Comparison of ENCODE assay signal across 7 mouse cellular contexts in the genomic region with DNA sequence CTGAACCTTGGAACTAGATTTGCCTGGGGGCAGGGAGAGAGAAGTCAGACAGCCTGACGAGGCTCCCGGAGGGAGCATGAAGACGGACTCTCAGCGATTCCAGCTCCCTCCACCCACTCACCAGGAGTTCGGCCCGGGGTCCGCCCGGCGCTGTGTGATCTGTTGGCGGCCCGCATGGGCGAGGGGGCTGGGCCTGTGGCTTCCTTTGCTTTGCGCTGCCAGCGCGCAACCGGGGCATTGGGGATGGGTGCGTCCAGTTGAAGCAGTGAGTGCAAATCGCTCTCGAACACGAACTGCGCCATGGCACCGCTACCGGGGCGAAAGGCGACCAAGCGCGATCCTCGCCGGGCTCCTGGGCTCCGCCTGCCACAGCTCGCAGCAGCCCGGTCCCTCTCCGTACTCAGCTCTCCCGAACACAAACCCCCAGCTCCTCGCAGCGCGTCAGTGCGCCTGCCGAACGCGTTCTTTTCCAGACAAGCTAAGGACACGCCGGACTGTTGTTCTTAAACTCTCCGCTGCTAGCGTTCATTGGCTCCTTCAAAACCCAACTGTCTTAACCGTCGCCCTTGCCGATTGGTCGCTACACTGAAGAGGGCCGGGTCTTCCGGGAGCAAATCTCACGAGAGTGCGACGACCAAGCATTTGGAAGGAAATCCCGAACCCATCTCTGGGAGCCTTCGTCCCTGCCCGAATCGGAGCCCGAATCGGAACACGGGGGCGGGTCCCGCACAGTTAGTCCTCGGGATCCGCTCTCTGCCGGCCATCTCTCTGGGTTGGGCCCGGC. TPM values are rescaled to one million over a fixed set of nuclear protein-coding genes. Genes with fewer than 3 reads are reported as not detected.
DNase-seq lines count a peak whose midpoint lies in the region; ATAC-seq and TF ChIP-seq lines count a peak whose summit lies in the region.

A gene (minus strand): TSS at position 533 of the 784 bp plus-strand sequence.

- DNase-seq in adrenal gland, postnatal 14 days, result peak; percentile 96
- DNase-seq in embryonic facial prominence, embryonic 11.5 days (ENCODE audit: low spot score), result peak; percentile 97
- DNase-seq in heart, adult 18-20 months, result peak; percentile 91 to 95
- peak; percentile 94 for DNase-seq in kidney, adult 2 months
- DNase-seq in spleen, adult 2 months (ENCODE audit: low read depth in 1 of 2, low spot score in 2 of 2), result peak; percentile 86 to 87

- H3K4me1 ChIP-seq in embryonic facial prominence, embryonic 11.5 days (ENCODE audit: control insufficient read depth, insufficient read depth, low read length), result peaks cover 2% of the 10 kb centered on the region; the same call in 1 of the 2 replicates
- peaks cover 4% of the 10 kb centered on the region; the same call in 1 of the 2 replicates for H3K4me1 ChIP-seq in kidney, adult 2 months (ENCODE audit: control insufficient read depth, insufficient read depth, low read length)
- H3K4me1 ChIP-seq in limb, embryonic 12.5 days (replicated peaks), result peaks cover 35% of the 10 kb centered on the region
- peaks cover 31% of the 10 kb centered on the region for H3K4me1 ChIP-seq in midbrain, embryonic 15.5 days
- peaks cover 13% of the 10 kb centered on the region; the same call in 1 of the 2 replicates for H3K4me1 ChIP-seq in spleen, adult 2 months (ENCODE audit: control insufficient read depth, insufficient read depth, insufficient read length)

- H3K27ac ChIP-seq in embryonic facial prominence, embryonic 11.5 days (replicated peaks; ENCODE audit: low read depth, low read length), result peak within 1 kb of the TSS; percentile 86
- H3K27ac ChIP-seq in kidney, adult 2 months (ENCODE audit: insufficient read depth, low read depth, low read length), result no peak within 1 kb of the TSS; the same call in 1 of the 2 replicates
- peak within 1 kb of the TSS; percentile 91 for H3K27ac ChIP-seq in limb, embryonic 12.5 days
- H3K27ac ChIP-seq in midbrain, embryonic 15.5 days, result peak within 1 kb of the TSS; percentile 88
- peak within 1 kb of the TSS; percentile 87 for H3K27ac ChIP-seq in spleen, adult 2 months (ENCODE audit: insufficient read depth, low read length)

- peak within 1 kb of the TSS; percentile 89 for H3K4me2 ChIP-seq in embryonic facial prominence, embryonic 11.5 days (ENCODE audit: low read depth, low read length)
- peak within 1 kb of the TSS; percentile 87 for H3K4me2 ChIP-seq in limb, embryonic 12.5 days
- peak within 1 kb of the TSS; percentile 98 for H3K4me2 ChIP-seq in midbrain, embryonic 15.5 days

- H3K27me3 ChIP-seq in embryonic facial prominence, embryonic 11.5 days (ENCODE audit: control insufficient read depth, insufficient read depth, low read length), result no peaks in the 10 kb centered on the region
- H3K27me3 ChIP-seq in kidney, adult 2 months (replicated peaks; ENCODE audit: control insufficient read depth, insufficient read depth, low read length), result no peaks in the 10 kb centered on the region
- no peaks in the 10 kb centered on the region for H3K27me3 ChIP-seq in limb, embryonic 12.5 days
- H3K27me3 ChIP-seq in midbrain, embryonic 15.5 days (replicated peaks), result no peaks in the 10 kb centered on the region
- H3K27me3 ChIP-seq in spleen, adult 2 months (ENCODE audit: control insufficient read depth, insufficient read depth, low read length), result no peaks in the 10 kb centered on the region

- peak; percentile 12 for TF ChIP-seq POLR2A in kidney, adult 2 months (IDR thresholded peaks at IDR 0.05; ENCODE audit: low read depth, low read length)
- TF ChIP-seq POLR2A in spleen, adult 2 months (IDR thresholded peaks at IDR 0.05; ENCODE audit: low read depth, low read length), result peak; percentile 46

- peaks cover 3% of the 10 kb centered on the region; the same call in 1 of the 2 replicates for H3K36me3 ChIP-seq in embryonic facial prominence, embryonic 11.5 days (replicated peaks; ENCODE audit: control insufficient read depth, insufficient read depth, low read depth, low read length)
- H3K36me3 ChIP-seq in kidney, adult 2 months (ENCODE audit: control insufficient read depth, insufficient read depth, low read length), result no peaks in the 10 kb centered on the region
- peaks cover 38% of the 10 kb centered on the region for H3K36me3 ChIP-seq in limb, embryonic 12.5 days
- H3K36me3 ChIP-seq in midbrain, embryonic 15.5 days (replicated peaks), result 0 out of 2 replicates have a peak, but pooled peaks cover 4% of the 10 kb centered on the region
- peaks cover 8% of the 10 kb centered on the region for H3K36me3 ChIP-seq in spleen, adult 2 months (ENCODE audit: control insufficient read depth, insufficient read depth, low read length)

- H3K9me3 ChIP-seq in embryonic facial prominence, embryonic 11.5 days (replicated peaks; ENCODE audit: control insufficient read depth, low read length), result no peaks in the 10 kb centered on the region
- no peaks in the 10 kb centered on the region for H3K9me3 ChIP-seq in limb, embryonic 12.5 days
- H3K9me3 ChIP-seq in midbrain, embryonic 15.5 days, result no peaks in the 10 kb centered on the region

- H3K9ac ChIP-seq in embryonic facial prominence, embryonic 11.5 days (replicated peaks; ENCODE audit: low read length), result peak within 1 kb of the TSS; percentile 79
- H3K9ac ChIP-seq in limb, embryonic 12.5 days (replicated peaks), result peak within 1 kb of the TSS; percentile 82
- peak within 1 kb of the TSS; percentile 70 for H3K9ac ChIP-seq in midbrain, embryonic 15.5 days

- no peak for TF ChIP-seq CTCF in kidney, adult 2 months (conservative IDR thresholded peaks at IDR 0.05; ENCODE audit: insufficient read depth, insufficient read length, low read depth, low read length)
- no peak for TF ChIP-seq CTCF in spleen, adult 2 months (IDR thresholded peaks at IDR 0.05; ENCODE audit: extremely low read depth, insufficient read depth, insufficient read length, insufficient replicate concordance)

- H3K4me3 ChIP-seq in embryonic facial prominence, embryonic 11.5 days (ENCODE audit: low read depth, low read length), result peak within 1 kb of the TSS; percentile 78
- H3K4me3 ChIP-seq in kidney, adult 2 months (ENCODE audit: insufficient read depth, low read depth, low read length), result peak within 1 kb of the TSS; percentile 45
- H3K4me3 ChIP-seq in limb, embryonic 12.5 days (replicated peaks), result peak within 1 kb of the TSS; percentile 82
- peak within 1 kb of the TSS; percentile 49 for H3K4me3 ChIP-seq in midbrain, embryonic 15.5 days
- peak within 1 kb of the TSS; percentile 86 for H3K4me3 ChIP-seq in spleen, adult 2 months (ENCODE audit: extremely low read depth, insufficient read depth, insufficient read length)

- WGBS in embryonic facial prominence, embryonic 11.5 days, result under 1% methylated on average over 67 of the region's 67 CpGs
- 1% methylated on average over 67 of the region's 67 CpGs for WGBS in kidney, adult 2 months
- under 1% methylated on average over 66 of the region's 67 CpGs for WGBS in limb, embryonic 12.5 days
- under 1% methylated on average over 67 of the region's 67 CpGs for WGBS in midbrain, embryonic 15.5 days
- WGBS in spleen, adult 2 months, result under 1% methylated on average over 67 of the region's 67 CpGs

- peak; percentile 93 for ATAC-seq in embryonic facial prominence, embryonic 11.5 days (replicated peaks; ENCODE audit: insufficient number of reproducible peaks, low FRiP score, low TSS enrichment, low read depth)
- peak; percentile 95 for ATAC-seq in limb, embryonic 12.5 days (ENCODE audit: insufficient number of reproducible peaks, insufficient read depth, low FRiP score, low TSS enrichment, low read depth)
- ATAC-seq in midbrain, embryonic 15.5 days (replicated peaks), result peak; percentile 96

RNA-seq across cellular contexts. Expression of the gene that starts here (rescaled TPM):
- total RNA-seq in adrenal gland, postnatal 14 days (2021), result 24.5 and 25.0 TPM in 2 replicates
- polyA plus RNA-seq in embryonic facial prominence, embryonic 11.5 days (2014; fragmentation: Nextera tagmentation; extraction: Ambion mirVana), result 298 and 317 TPM in 2 replicates
- 1 to 10 TPM in 1 of 2 experiments, under 1 TPM in 1; 0.57 to 1.2 TPM for total RNA-seq in heart, adult 18-20 months (2021)
- 3.1 and 3.6 TPM in 2 replicates for polyA plus RNA-seq in kidney, adult 2 months (2012; rRNA removed)
- 285 and 296 TPM in 2 replicates for polyA plus RNA-seq in limb, embryonic 12.5 days (2016; fragmentation: Nextera tagmentation; extraction: Ambion mirVana)
- polyA plus RNA-seq in midbrain, embryonic 15.5 days (2015; fragmentation: Nextera tagmentation; extraction: Ambion mirVana), result 35.5 and 48.3 TPM in 2 replicates
- polyA plus RNA-seq in spleen, adult 2 months (2012; rRNA removed), result 24.0 and 32.3 TPM in 2 replicates

Comparison
In these comparisons a context has a peak if more than half of its experiments do, and no peak if none do; other contexts are left out.
1. RNA of the gene that starts here (total RNA-seq): 24.5 to 25.0 TPM in adrenal gland, postnatal 14 days; 0.57 to 1.2 TPM in heart, adult 18-20 months; every median in the first group is over 10 times any median in the second.
2. Peak in every context shown above with its lines, with median percentiles within 50 percentile points of each other: DNase-seq, ATAC-seq, H3K4me2 ChIP-seq, H3K4me3 ChIP-seq and H3K9ac ChIP-seq.